Mouse (Mus musculus) kidney, adult 2 months (tissue): ENCODE data around the gene Sis. TPM values are rescaled to one million over a fixed set of nuclear protein-coding genes. Genes with fewer than 3 reads are reported as not detected.

ENCODE experiments used
- DNase-seq: peaks from one replicate; pipeline ENCODE4 v3.0.0; 2021
- H3K27ac ChIP-seq: fragments of 200-500 bp; 2 replicates; pipeline ENCODE4 v1.5.1; 2012; ENCODE audit warnings: low read depth, low read length, control low read depth, inconsistent platforms; ENCODE audit not compliant: insufficient read depth
- H3K27me3 ChIP-seq: fragments of 200-500 bp; replicated peaks from 2 replicates; pipeline ENCODE4 v1.6.1; 2012; ENCODE audit warnings: mild to moderate bottlenecking, moderate library complexity, low read length, inconsistent platforms; ENCODE audit not compliant: control insufficient read depth, insufficient read depth
- H3K36me3 ChIP-seq: fragments of 200-500 bp; 2 replicates; pipeline ENCODE4 v1.6.1; 2012; ENCODE audit warnings: mild to moderate bottlenecking, moderate library complexity, low read length, inconsistent platforms; ENCODE audit not compliant: control insufficient read depth, insufficient read depth
- H3K4me1 ChIP-seq: fragments of 200-500 bp; 2 replicates; pipeline ENCODE4 v1.6.1; 2011; ENCODE audit warnings: low read length; ENCODE audit not compliant: control insufficient read depth, insufficient read depth
- H3K4me3 ChIP-seq: fragments of 200-500 bp; 2 replicates; pipeline ENCODE4 v1.5.1; 2011; ENCODE audit warnings: mild to moderate bottlenecking, low read depth, low read length, control low read depth; ENCODE audit not compliant: insufficient read depth
- CTCF ChIP-seq: fragments of 200-500 bp; conservative IDR thresholded peaks from 2 replicates; pipeline ENCODE4 v1.5.1; 2011; ENCODE audit warnings: low read depth, mild to moderate bottlenecking, control low read depth, low read length, moderate library complexity, mixed read lengths; ENCODE audit not compliant: insufficient read depth, insufficient read length
- POLR2A ChIP-seq: fragments of 200-500 bp; IDR thresholded peaks from one replicate; pipeline ENCODE4 v1.6.1; 2011; ENCODE audit warnings: low read depth, low read length, control low read depth
- WGBS: fragments of 180-500 bp; shearing (Covaris S2); methylation state at CpG from one replicate; pipeline ENCODE4 v1.1.7; 2018; 5-methylcytosine and 5-hydroxymethylcytosine counted together
- polyA plus RNA-seq: library from polyadenylated mRNA; depleted of rRNA; stranded (reverse); fragments of >200 nt; gene quantifications from 2 replicates; pipeline ENCODE4 v1.2.3, GENCODE M21; 2012; rRNA removed

The Sis gene
- polyA plus RNA-seq, 1 experiment, result not detected

DNA sequence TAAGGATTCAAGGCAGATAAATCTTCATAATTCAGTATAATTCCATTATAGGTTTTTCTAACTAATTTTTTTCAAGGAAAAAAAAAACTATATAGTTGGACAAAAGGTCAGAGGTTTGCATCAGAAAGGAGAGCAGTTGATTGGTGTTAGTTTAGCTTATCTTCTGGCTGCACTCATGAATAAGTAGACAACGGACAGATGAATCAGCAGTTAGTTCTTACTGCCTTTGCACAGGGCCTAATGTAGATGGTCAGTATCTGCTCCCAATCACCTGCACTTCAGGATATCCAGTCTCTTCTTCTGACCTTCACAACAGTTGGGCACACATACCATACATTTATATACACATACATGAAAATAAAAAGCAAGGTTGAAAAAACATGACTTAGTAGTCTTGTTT is 85.2 kb downstream of the Sis start:
- 85% methylated on average over 1 of the region's 1 CpGs for WGBS
- Histone ChIP-seq H3K27ac (no peak overlapping the region), H3K36me3 (no peaks in the 10 kb centered on the region), H3K4me3 (no peak overlapping the region), H3K27me3 (no peaks in the 10 kb centered on the region), H3K4me1 (no peaks in the 10 kb centered on the region)
- TF ChIP-seq CTCF, result no peak
- no peak for TF ChIP-seq POLR2A
- DNase-seq, result no peak

DNA sequence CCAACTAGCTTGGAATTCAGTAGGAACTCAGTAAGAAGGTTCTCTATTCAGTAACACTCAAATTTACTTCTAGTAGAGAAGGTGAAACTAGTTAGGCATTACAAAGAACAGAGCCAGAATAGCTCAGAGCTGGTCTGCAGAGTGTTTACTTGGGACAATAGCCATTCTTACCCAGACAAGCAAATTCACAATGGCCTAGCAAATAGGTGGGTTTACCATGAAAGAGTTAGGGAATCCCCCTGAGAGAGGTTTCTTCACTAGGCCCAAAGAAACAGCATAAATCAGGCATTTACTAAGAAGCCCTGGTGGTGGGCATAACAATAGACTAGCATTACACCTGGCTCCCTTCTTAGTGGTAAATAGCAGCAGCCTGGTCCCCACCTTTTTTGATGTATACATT is 99.5 kb downstream of the Sis start:
- Histone ChIP-seq H3K4me3 (no peak overlapping the region), H3K4me1 (no peaks in the 10 kb centered on the region), H3K27ac (no peak overlapping the region), H3K36me3 (no peaks in the 10 kb centered on the region), H3K27me3 (no peaks in the 10 kb centered on the region)
- TF ChIP-seq CTCF, result no peak
- TF ChIP-seq POLR2A, result no peak
- DNase-seq, result no peak

DNA sequence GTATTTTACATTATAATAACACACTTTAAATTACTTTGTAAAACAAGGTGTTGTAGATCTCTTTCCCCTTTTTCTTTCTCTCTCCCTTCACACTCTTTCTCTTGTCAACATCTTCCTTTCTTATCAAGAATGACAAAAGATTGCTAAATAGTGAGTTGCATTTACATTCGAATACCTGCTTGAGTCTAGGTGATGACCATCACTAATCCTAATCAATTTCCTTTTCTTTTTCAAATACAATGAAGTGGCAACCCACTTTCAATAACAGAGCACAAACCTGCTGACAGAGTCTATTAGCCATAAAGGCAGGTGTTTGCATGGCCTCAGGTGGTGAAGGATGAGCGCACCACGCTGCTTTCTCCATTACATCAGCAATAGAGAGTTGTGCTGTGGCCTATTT is 108.9 kb downstream of the Sis start:
- WGBS, result 84% methylated on average over 3 of the region's 3 CpGs
- H3K27me3 ChIP-seq, result no peaks in the 10 kb centered on the region
- no peaks in the 10 kb centered on the region for H3K36me3 ChIP-seq
- no peak for TF ChIP-seq POLR2A
- no peak for TF ChIP-seq CTCF
- DNase-seq, result no peak
- H3K4me1 ChIP-seq, result no peaks in the 10 kb centered on the region
- H3K4me3 ChIP-seq, result no peak overlapping the region
- H3K27ac ChIP-seq, result no peak overlapping the region

DNA sequence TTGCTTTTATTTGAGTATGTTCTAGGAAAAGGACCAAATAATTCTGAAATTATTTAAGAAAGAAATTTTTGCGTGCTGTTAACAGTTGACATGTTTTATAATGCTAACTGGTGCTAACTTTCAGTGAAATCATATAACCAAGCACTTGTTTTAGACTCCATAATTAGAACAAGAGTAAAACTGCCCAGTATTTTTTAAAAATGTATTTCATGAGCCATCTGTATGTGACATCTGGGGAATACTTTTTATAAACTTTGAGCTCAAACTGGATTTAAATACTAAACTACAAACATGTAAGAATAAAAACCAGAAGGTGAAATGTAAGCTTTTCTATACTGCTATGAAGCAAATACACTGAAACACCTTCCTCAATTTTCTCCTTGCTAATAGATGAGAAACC is 112.3 kb downstream of the Sis start:
- WGBS, result 77% methylated on average over 1 of the region's 1 CpGs
- Histone ChIP-seq H3K27me3 (no peaks in the 10 kb centered on the region), H3K27ac (no peak overlapping the region), H3K4me3 (no peak overlapping the region), H3K36me3 (no peaks in the 10 kb centered on the region), H3K4me1 (no peaks in the 10 kb centered on the region)
- no peak for DNase-seq
- TF ChIP-seq POLR2A (no peak), CTCF (no peak)

DNA sequence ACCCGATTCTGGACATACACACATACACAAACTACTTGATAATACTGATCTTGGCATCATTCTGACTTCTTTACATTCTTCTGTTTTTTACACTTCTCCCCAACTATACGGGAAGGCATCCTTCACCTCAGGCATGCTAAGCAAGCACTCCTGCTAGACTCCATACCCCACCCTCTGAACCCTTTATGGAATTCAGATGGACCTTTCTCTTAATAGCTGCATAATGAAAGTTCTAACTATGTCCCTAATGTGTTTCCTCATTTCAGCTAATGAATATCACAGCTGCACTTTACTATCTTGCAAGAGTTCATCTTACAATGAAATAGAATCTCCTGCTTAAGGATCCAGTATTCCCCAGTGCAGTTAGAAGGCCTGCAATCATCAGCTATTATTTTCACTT is 127.0 kb downstream of the Sis start:
- no peak overlapping the region for H3K4me3 ChIP-seq
- no peaks in the 10 kb centered on the region for H3K27me3 ChIP-seq
- no peaks in the 10 kb centered on the region for H3K4me1 ChIP-seq
- no peaks in the 10 kb centered on the region for H3K36me3 ChIP-seq
- TF ChIP-seq CTCF (no peak), POLR2A (no peak)
- H3K27ac ChIP-seq, result no peak overlapping the region
- 58% methylated on average over 2 of the region's 2 CpGs for WGBS
- no peak for DNase-seq

Other genes with a start within 250 kb of the Sis start
- not detected in 2 replicates for gene Slitrk3, start 89.9 kb upstream of the Sis start, polyA plus RNA-seq